ENCODE assay signal across 11 mouse cellular contexts in the genomic region with DNA sequence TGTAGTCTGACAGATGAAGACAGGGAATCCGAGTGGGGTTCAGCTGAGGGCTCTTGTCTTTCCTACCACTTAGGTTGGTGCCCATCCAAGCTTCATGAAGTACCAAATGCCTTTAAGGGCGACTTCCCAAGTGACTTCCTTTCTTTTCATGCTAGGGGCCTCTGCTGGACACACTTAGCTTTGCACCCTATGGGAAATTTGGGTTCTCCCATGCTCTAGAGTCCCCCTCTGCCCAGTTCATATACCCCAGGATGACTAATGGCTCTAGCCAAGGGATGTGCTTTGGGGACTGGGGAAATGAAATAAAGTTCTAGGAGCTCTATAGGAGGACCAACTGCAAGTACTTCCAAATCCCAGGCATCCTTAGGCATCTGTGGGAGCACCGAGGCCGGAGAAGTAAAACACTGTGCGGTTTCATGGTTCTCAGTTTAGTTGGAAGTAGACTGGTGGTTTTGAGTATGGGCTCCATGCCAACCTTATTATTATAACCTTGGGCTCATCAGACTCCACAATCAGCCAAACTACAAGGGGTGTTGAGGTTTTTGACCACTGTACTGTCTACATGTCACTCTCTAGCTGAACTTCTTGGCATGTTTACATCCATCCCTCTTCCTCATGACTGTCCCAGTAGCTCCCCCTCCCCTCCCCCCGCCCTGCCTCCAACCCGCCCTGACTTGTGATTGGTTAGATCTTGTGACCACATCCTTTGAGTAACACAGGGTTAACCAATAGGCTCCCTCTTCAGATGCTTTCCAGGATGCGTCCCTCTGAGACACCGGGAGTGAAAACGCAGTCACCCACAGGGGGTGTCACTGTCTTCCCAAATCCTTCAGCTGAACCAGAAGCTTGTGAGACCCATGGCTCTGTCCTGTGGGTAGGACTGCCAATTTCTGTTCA.
DNase-seq lines count a peak whose midpoint lies in the region; ATAC-seq and TF ChIP-seq lines count a peak whose summit lies in the region.
"Had no signal": no experiment of that assay in that cellular context is flagged by ENCODE, and none has a peak within 500 bp of the region (broad histone marks: within the 10 kb centered on the region; RNA-seq: fewer than 3 reads in every experiment).

No protein-coding gene starts in this region.

- H3K4me1 ChIP-seq in intestine, embryonic 14.5 days (replicated peaks; ENCODE audit: control insufficient read depth, insufficient read depth, low read length), result no peaks in the 10 kb centered on the region
- H3K4me1 ChIP-seq in intestine, embryonic 15.5 days (replicated peaks), result no peaks in the 10 kb centered on the region
- no peaks in the 10 kb centered on the region for H3K4me1 ChIP-seq in liver, embryonic 14.5 days (replicated peaks; ENCODE audit: control insufficient read depth in 2 of 2, insufficient read depth in 2 of 2, low read length in 1 of 2)
- H3K4me1 ChIP-seq: midbrain, embryonic 12.5 days; stomach, embryonic 15.5 days had no signal

- H3K4me3 ChIP-seq in intestine, embryonic 14.5 days (ENCODE audit: low read depth, low read length), result no peak overlapping the region
- H3K4me3 ChIP-seq in intestine, embryonic 15.5 days (replicated peaks), result no peak overlapping the region
- H3K4me3 ChIP-seq in liver, embryonic 14.5 days (ENCODE audit: insufficient read depth in 1 of 2, low read depth in 2 of 2, low read length in 2 of 2), result no peak overlapping the region
- H3K4me3 ChIP-seq: midbrain, embryonic 12.5 days; stomach, embryonic 15.5 days had no signal

- no peak for TF ChIP-seq EP300 in liver, embryonic 14.5 days (IDR thresholded peaks at IDR 0.05; ENCODE audit: low read depth)

- H3K27ac ChIP-seq in intestine, embryonic 14.5 days (ENCODE audit: low read depth), result no peak overlapping the region
- H3K27ac ChIP-seq in intestine, embryonic 15.5 days, result no peak overlapping the region
- H3K27ac ChIP-seq in liver, embryonic 14.5 days, result no peak overlapping the region
- H3K27ac ChIP-seq: midbrain, embryonic 12.5 days; stomach, embryonic 15.5 days had no signal

- DNase-seq in intestine, embryonic 14.5 days (ENCODE audit: low spot score), result peak; percentile 47
- DNase-seq in 3T3-L1 (ENCODE audit: low read depth, low spot score) (peak; percentile 20), ES-CJ7 (ENCODE audit: low read depth, low spot score) (peak; percentile 44)
- peak in 1 of 3 experiments; percentile 36 for DNase-seq in liver, embryonic 14.5 days (ENCODE audit: low read depth in 3 of 3, low spot score in 3 of 3)
- DNase-seq in ovary, postnatal 36 days (ENCODE audit: low spot score), result no peak
- no peak for DNase-seq in gastrocnemius, adult 18-20 months (ENCODE audit: low spot score)

- no peak overlapping the region for H3K4me2 ChIP-seq in intestine, embryonic 14.5 days (ENCODE audit: low read length)
- H3K4me2 ChIP-seq in intestine, embryonic 15.5 days (replicated peaks), result no peak overlapping the region
- no peak overlapping the region for H3K4me2 ChIP-seq in liver, embryonic 14.5 days (ENCODE audit: low read depth)
- H3K4me2 ChIP-seq: midbrain, embryonic 12.5 days; stomach, embryonic 15.5 days had no signal

- H3K36me3 ChIP-seq in intestine, embryonic 14.5 days (ENCODE audit: control insufficient read depth, insufficient read depth, low read length), result no peaks in the 10 kb centered on the region
- H3K36me3 ChIP-seq in intestine, embryonic 15.5 days, result no peaks in the 10 kb centered on the region
- H3K36me3 ChIP-seq in liver, embryonic 14.5 days (replicated peaks; ENCODE audit: control insufficient read depth, insufficient read depth, low read depth), result no peaks in the 10 kb centered on the region
- H3K36me3 ChIP-seq: midbrain, embryonic 12.5 days; stomach, embryonic 15.5 days had no signal

- TF ChIP-seq CTCF in liver, embryonic 14.5 days (IDR thresholded peaks at IDR 0.05; ENCODE audit: low read depth), result peak; percentile 58

- H3K27me3 ChIP-seq in intestine, embryonic 14.5 days (replicated peaks; ENCODE audit: control insufficient read depth, insufficient read depth, low read length), result no peaks in the 10 kb centered on the region
- H3K27me3 ChIP-seq in intestine, embryonic 15.5 days (replicated peaks), result no peaks in the 10 kb centered on the region
- H3K27me3 ChIP-seq in liver, embryonic 14.5 days (ENCODE audit: control insufficient read depth, insufficient read depth, low read length), result no peaks in the 10 kb centered on the region; the same call in 1 of the 2 replicates
- H3K27me3 ChIP-seq: midbrain, embryonic 12.5 days; stomach, embryonic 15.5 days had no signal

- ATAC-seq in intestine, embryonic 14.5 days (replicated peaks; ENCODE audit: low FRiP score, low TSS enrichment, low read depth), result no peak
- no peak for ATAC-seq in intestine, embryonic 15.5 days
- no peak for ATAC-seq in liver, embryonic 14.5 days (ENCODE audit: insufficient read depth)
- ATAC-seq in erythroid progenitor cell, adult 5-6 weeks (replicated peaks; ENCODE audit: low FRiP score, poor library complexity, severe bottlenecking), result no peak
- ATAC-seq: hindbrain, embryonic 16.5 days had no signal

- H3K9me3 ChIP-seq in intestine, embryonic 14.5 days (ENCODE audit: control insufficient read depth, low read length), result no peaks in the 10 kb centered on the region
- no peaks in the 10 kb centered on the region for H3K9me3 ChIP-seq in intestine, embryonic 15.5 days
- no peaks in the 10 kb centered on the region for H3K9me3 ChIP-seq in liver, embryonic 14.5 days (ENCODE audit: control insufficient read depth, low read length)
- H3K9me3 ChIP-seq: midbrain, embryonic 12.5 days; stomach, embryonic 15.5 days had no signal

- 74% methylated on average over 10 of the region's 10 CpGs for WGBS in intestine, embryonic 14.5 days
- 78% methylated on average over 10 of the region's 10 CpGs for WGBS in intestine, embryonic 15.5 days
- 61% methylated on average over 10 of the region's 10 CpGs for WGBS in liver, embryonic 14.5 days (ENCODE audit: insufficient replicate concordance)

- H3K9ac ChIP-seq in intestine, embryonic 14.5 days (ENCODE audit: low read length), result no peak overlapping the region
- H3K9ac ChIP-seq in intestine, embryonic 15.5 days, result no peak overlapping the region
- no peak overlapping the region for H3K9ac ChIP-seq in liver, embryonic 14.5 days (replicated peaks)
- H3K9ac ChIP-seq: midbrain, embryonic 12.5 days; stomach, embryonic 15.5 days had no signal

Comparison
In these comparisons a context has a peak if more than half of its experiments do, and no peak if none do; other contexts are left out.
1. DNase-seq: peak in intestine, embryonic 14.5 days (single experiment), 3T3-L1 (single experiment) and ES-CJ7 (single experiment); none in ovary, postnatal 36 days (single experiment) and gastrocnemius, adult 18-20 months (single experiment).